Mouse (Mus musculus): ENCODE results near the gene Sac3d1. TPM values are rescaled to one million over a fixed set of nuclear protein-coding genes. Genes with fewer than 3 reads are reported as not detected.

Gene Sac3d1
- total RNA-seq, 4 experiments from 2014 or later = 13.0 to 20.1 (median 16.1) TPM

GRCm38 (mm10) chr19:6121761-6122160 lies 3.3 kb upstream of the Sac3d1 start:
- DNase-seq (ENCODE audit: low spot score in 2 of 2) = no peak

DNA sequence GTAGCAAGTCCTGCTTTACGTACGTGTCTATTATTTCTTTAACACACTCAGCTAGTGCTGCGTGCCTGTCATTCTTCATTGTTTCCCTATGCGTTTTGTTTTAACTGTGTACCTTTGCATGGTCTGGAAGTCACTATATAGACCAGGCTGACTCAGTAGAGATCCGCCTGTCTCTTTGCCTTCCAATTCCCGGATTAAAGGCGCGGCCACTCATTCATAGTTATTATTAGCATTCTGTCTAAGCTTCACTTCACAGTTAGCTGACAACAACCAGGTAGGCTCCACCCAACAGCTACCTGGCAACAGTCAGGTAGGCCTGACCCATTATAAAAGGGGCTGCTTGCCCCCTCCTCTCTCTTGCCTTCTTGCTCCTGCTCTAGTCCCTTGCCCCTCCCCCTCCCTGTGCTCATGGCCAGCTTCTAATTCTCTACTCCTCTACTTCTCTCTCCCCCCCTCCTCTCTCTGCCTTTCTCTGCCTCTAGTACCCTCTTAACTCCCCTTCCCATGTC lies 281 bp upstream of the Sac3d1 start:
- DNase-seq (ENCODE audit: low spot score in 2 of 2) = no peak

- peak in 1 of 2 experiments; percentile 28 for DNase-seq (ENCODE audit: low spot score in 2 of 2)
Observed at GRCm38 (mm10) chr19:6117346-6117985, 984 bp downstream of the Sac3d1 start.

DNA sequence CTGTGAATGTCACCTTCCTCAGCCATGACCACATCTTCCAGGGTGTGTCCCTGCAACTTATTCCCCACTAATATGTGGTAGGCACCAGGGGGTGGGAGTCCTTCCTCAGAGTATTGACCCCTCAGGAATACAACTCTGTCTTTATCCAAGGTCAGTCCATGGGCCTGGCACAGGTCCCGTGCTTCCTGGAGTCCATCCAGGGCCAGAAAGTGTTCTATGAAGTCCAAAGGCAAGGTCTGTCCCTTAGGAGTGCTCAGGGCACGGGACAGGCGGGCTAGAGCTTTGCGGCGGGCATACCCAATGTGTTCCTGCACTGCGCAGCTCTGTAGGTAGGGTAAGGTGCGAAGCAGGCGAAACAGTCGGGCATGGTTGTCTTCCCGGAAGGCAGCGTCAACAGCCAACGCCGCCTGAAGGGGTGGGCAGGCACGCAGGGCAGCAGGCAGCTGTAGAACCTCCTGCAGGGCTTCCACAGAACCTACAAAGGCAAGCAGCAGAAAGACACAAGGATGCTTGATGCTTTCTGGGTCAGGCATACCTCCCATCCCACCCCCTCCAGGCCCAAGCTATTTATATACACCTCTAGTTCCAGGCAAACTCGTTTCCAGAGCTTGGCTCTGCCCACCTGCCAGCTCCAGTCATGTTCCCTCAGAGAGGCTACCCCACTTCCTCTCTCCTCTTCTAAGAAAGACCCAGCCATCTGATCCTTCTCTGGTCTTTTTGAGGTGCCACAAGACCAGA lies 2.2 kb downstream of the Sac3d1 start:
- DNase-seq (ENCODE audit: low spot score in 2 of 2) = no peak

- DNase-seq (ENCODE audit: low spot score in 2 of 2) = no peak
Observed at GRCm38 (mm10) chr19:6113116-6113515, 5.3 kb downstream of the Sac3d1 start.

GRCm38 (mm10) chr19:6105586-6105985 lies 12.9 kb downstream of the Sac3d1 start, which contains the start of gene Naaladl1:
Naaladl1 (plus strand) TSS chr19:6105782.
- DNase-seq (ENCODE audit: low spot score in 2 of 2) = no peak

- DNase-seq (ENCODE audit: low spot score in 2 of 2) = no peak
Observed at GRCm38 (mm10) chr19:6104476-6104875, 14.0 kb downstream of the Sac3d1 start.

- no peak for DNase-seq (ENCODE audit: low spot score in 2 of 2)
Observed at GRCm38 (mm10) chr19:6102169-6102853, 16.1 kb downstream of the Sac3d1 start.

DNA sequence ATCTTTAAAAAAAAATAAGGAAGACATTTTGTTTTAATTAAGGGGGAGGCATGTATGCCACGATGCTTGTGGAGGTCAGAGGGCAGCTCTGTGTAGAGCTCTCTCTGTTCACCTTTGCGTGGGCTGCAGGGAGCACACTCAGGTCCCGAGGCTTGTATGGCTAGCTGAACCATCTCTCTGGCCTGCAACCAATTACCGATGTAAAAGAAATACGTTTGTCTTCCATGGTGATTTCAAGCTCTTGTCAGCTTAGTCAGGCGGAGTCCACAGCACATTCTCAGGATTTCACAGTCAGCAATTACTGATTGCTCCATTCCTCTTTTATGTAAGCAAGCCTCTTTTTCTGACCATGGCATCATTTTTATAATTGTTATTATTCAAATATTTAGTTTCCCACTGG lies 17.3 kb downstream of the Sac3d1 start:
- no peak for DNase-seq (ENCODE audit: low spot score in 2 of 2)

DNA sequence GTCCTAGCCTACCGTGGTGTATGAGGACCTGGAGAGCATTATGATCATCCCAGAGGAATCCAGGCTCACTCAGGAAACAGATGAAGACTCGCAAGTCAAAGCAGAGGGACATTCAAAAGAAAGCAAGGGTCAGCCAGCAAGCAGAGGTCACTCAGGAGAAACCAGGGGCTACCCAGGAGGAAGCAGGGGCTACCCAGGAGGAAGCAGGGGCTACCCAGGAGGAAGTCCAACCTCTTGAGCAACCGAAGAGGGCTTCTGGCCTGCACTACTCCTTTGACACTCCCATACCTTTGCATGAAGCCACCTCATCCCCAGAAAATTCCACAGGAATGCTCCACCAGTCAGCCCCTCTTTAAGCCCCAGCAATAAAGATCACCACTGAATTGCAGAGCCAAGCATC lies 20.6 kb downstream of the Sac3d1 start:
- DNase-seq (ENCODE audit: low spot score in 2 of 2) = no peak

- no peak for DNase-seq (ENCODE audit: low spot score in 2 of 2)
Observed at GRCm38 (mm10) chr19:6094119-6094518, 24.3 kb downstream of the Sac3d1 start, which contains the start of gene AC131692.1. AC131692.1 (plus strand) TSS chr19:6094419.

GRCm38 (mm10) chr19:6088841-6089240 lies 29.6 kb downstream of the Sac3d1 start:
- no peak for DNase-seq (ENCODE audit: low spot score in 2 of 2)

DNA sequence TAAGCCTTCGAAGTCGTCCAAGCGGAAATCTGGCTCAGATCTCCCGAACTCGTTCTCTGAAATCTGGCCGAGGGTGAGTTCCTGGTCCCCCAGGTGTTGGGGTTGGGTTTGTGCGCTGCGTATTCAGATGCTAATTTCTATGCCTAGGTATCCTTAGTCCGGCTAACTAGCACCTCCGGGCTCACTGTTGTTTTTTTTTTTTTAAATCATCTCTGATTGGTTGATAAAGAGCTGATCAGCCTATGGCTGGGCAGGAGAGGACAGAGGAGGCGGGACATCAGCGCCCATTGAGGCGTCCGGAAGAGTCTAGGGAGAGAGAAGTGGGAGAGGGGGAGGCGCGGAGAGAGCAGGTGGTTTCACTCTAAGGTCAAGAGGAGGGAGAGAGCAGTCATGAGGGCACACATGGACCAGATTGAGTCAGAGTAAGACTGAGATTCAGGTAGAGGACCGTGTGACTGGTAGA lies 33.0 kb downstream of the Sac3d1 start:
- no peak for DNase-seq (ENCODE audit: low spot score in 2 of 2)

- DNase-seq (ENCODE audit: low spot score in 2 of 2) = peak; percentile 97 to 98
Observed at GRCm38 (mm10) chr19:6084478-6085248, 33.8 kb downstream of the Sac3d1 start, which contains the start of the genes Zfpl1 and Cdca5. Zfpl1 (minus strand) TSS chr19:6084956. Cdca5 (plus strand) TSS chr19:6084983.

GRCm38 (mm10) chr19:6082156-6082555 lies 36.3 kb downstream of the Sac3d1 start, which contains the start of gene Gm28374:
Gm28374 (minus strand) TSS chr19:6082256.
- no peak for DNase-seq (ENCODE audit: low spot score in 2 of 2)

- no peak for DNase-seq (ENCODE audit: low spot score in 2 of 2)
Observed at GRCm38 (mm10) chr19:6079983-6080480, 38.4 kb downstream of the Sac3d1 start, which contains the start of gene Tmem262. Tmem262 (plus strand) TSS chr19:6080033.

GRCm38 (mm10) chr19:6076564-6077393 lies 41.7 kb downstream of the Sac3d1 start, which contains the start of gene Vps51:
Vps51 (minus strand) TSS chr19:6077231.
- DNase-seq (ENCODE audit: low spot score in 2 of 2) = peak; percentile 79 to 82

DNA sequence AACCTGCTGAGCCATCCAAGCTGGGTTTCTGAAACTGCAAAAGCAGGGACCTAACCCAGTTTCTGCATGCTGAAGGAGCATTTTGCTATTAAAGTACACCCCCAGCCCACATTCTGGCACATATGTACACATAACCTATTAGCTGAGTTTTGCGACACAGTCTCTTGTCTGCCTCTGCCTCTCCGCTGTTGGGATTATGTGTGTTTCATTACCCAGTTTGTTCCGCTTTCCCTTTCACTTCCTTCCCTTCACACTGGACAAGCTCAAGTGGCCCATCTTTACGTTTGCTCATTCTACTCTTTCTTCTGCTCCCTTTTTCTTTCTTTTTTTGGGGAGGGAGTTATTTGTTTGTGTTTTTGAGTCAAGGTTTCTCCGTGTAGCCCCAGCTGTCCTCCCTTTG lies 44.6 kb downstream of the Sac3d1 start:
- no peak for DNase-seq (ENCODE audit: low spot score in 2 of 2)

- DNase-seq (ENCODE audit: low spot score in 2 of 2) = no peak
Observed at GRCm38 (mm10) chr19:6071261-6071660, 47.2 kb downstream of the Sac3d1 start.
